Mouse (Mus musculus) naive thymus-derived CD4-positive, alpha-beta T cell, adult 2 months (primary cell): ENCODE measurements around the gene Srsf5.

Experiments used
- DNase-seq: peaks from one replicate; pipeline ENCODE4 v3.0.0-alpha.2; 2011; ENCODE audit warnings: low read depth

Srsf5 gene

DNA sequence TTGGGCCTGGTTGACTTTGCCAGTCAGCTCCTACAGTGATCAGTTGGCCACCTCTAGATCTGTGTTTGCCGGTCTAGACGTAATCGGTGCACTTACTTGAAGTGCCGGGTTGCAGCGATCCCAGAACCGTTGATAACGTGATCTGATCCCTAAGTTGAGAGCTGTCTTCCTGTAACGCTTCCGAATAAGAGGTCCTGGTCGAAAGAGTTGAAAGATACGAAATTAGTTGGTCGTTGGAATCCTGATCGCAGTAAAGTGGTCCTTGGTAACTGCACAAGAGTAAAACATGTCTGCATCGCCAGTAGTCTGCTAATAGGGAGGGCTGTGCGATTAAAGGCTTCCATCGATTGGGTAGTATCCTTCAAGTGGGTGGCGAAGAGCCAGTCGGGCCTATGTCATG lies 2.9 kb downstream of the Srsf5 start:
- peak; percentile 38 for DNase-seq

DNA sequence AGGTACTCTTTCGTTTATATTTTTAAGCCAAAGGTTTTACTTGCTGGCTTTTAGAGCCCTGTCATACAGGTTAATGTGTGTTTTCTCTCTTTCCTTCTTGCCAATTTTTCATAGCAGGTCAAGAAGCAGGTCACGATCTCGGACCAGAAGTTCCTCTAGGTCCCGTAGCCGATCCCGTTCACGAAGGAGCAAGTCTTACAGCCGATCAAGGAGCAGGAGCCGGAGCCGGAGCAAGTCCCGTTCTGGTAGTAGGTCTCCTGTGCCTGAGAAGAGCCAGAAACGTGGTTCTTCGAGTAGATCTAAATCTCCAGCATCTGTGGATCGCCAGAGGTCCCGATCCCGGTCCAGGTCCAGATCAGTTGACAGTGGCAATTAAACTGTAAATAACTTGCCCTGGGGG lies 4.3 kb downstream of the Srsf5 start:
- peak; percentile 33 for DNase-seq

DNA sequence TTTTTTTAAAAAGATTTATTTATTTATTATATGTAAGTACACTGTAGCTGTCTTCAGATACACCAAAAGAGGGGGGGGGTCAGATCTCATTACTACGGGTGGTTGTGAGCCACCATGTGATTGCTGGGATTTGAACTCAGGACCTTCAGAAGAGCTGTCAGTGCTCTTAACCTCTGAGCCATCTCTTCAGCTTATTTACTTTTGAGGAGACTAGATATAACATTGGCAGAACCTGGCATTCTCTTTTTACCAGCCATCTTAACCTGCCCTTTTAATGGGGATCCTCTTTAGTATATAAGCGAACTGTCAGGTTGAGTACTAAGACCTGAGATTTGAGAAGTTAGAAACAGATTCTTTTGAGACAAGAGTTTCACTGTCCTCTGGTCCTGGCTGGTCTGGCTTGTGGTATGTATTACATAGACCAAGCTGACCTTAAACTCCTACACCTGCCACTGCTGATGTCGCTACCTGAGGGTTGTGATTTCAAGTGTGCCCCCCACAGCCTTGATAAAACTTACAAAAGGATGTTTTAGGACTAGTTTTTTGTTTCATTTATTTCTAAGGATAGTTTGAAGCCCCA lies 6.4 kb downstream of the Srsf5 start:
- DNase-seq, result no peak

DNA sequence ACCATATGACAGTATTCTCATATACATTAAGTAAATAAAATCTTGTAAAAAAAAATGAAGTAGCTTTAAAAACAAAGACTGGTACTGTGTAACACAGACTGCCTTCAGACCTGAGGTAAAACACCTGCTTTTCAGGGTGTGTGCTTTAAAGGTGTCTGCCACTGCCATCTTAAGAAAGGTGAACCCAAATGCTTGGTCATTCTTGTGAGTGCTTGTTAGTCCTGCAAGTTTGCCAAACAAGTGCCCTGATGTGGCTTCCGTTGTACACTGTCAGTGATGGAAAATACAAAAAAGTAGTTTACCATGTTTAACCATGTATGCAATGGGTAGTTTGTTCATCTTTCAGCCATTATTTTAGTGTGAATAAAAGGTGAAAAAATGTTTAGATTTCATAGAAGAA lies 7.2 kb downstream of the Srsf5 start:
- DNase-seq, result peak; percentile 45

DNA sequence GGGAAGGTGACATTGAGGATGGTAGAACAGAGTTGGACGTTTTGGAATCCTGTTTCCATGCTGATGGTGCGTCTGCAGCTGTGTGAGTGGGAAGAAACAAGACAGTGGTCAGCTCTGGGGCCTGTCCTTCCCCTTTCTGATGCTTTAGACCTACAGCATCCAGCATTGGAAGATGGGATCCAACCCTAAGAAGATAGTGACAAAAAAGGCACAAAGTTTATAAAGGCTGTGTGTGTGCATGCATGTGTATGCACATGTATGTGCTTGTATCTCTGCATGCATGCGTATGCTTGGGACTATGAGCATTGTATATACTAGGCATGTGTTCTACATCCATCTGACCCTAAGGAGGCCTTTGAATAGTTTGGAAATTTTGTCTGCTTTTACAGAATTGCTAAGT lies 10.7 kb downstream of the Srsf5 start:
- peak; percentile 16 for DNase-seq

DNA sequence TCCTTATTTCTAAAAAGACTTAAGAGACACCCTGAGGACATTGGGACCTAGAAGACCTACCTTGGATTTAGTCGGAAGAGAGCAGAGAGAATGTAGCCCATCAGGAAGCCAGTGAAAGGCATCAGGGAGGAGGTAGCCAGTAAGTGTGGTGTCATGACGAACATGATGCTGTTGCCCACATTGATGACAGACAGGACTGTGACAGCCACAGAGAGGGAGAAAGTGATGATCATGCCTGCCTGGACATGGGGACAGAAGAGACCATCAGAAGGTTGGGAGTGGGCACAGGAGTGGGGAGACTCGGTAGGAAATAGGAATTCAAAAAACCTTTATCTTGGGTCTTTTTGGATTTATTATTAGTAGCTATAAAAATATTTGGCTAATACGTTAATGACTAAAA lies 12.7 kb downstream of the Srsf5 start:
- no peak for DNase-seq

DNA sequence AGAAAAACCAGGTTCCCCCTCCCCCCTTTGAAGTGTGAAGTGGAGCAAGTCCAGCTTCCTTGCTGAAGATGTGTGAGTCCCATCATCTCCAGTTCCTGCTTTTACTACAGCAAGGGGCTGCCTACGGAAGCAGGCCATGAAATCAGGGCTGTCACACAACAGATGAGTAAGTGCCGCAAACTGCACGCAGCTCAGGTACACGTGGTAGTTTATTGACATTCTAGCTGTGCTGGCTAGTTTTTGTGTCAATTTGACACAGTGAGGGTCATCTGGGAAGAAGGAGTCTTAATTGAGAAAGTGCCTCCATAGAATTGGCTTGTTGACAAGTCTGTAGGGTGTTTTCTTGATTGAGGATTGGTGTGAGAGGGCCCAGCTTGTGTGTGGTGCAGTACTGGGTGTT lies 17.3 kb downstream of the Srsf5 start:
- no peak for DNase-seq

DNA sequence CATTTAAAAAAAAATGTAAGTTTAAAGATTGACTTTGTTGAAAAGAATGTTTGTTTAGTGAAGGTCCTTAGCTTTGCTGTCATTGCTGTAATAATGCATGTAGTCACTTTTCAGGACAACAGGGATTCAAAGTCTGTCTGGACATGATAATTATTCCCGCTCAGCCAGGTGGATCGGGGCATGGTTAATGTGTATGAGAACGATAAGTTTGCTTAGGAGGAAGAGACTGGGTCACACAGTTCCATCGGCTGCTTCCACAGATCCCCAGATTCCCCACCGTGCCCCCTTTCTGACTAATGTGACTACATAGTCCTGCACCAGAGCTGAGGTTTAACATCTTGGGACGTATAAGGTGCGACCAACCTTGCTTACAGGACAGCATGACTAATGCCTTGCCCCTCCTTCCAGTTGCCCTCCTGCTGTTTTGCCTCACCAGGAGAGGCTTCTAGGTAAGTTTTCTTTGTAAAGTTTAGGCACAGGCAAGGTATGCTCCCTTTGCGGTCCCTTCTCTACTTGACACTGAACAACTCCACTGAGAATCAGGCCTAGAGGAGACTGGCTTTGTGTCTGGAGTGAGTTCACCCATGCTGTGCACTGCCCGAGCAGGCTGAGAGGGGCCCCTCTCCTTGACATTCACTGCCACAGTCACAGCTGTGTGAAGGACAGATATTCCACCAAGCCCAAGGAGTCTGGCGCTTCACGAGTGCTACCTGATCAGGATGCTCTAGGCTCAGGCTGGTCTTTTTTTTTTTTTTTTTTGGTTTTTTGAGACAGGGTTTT lies 20.9 kb downstream of the Srsf5 start:
- no peak for DNase-seq

DNA sequence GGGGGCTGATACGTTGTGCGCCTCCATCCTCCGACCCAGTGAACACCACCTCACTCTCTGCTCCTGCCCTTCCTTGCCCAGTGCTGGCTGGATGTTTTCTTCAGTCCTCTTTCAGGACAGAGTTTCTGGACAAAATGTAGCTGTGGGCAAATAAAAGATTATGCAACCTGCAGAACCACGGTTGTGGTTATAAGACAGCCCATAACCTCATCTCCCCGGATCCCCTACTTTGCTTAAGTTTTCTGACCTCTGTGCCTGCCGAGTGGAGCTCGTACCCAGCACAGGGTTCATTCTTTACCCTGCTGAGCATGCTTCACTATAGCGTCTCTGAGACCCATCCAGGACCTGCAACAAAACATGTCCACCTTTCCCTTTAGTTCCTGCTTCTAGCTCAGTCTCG lies 22.6 kb downstream of the Srsf5 start:
- DNase-seq, result no peak

DNA sequence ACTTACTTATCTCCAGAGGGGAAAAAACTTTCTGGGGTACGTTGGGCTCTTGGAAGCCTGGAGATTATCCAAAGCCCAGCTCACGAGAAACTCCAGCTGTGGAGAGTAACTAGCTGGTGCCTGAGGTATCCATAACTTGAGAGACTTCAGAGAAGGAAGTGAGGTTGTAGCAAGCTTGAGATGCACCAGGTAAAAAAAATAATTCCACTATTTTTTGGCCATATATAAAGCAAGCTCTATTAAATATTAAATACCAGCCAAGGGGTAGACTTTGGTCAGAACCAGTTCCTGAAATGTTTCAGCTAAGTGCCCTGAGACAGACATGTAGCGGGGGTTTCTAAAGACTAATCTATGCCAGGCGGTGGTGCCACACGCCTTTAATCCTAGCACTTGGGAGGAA lies 23.3 kb downstream of the Srsf5 start, which contains the start of gene Slc10a1:
TSS of gene Slc10a1 (minus strand) at position 101 of the 400 bp plus-strand sequence.
- DNase-seq, result no peak

DNA sequence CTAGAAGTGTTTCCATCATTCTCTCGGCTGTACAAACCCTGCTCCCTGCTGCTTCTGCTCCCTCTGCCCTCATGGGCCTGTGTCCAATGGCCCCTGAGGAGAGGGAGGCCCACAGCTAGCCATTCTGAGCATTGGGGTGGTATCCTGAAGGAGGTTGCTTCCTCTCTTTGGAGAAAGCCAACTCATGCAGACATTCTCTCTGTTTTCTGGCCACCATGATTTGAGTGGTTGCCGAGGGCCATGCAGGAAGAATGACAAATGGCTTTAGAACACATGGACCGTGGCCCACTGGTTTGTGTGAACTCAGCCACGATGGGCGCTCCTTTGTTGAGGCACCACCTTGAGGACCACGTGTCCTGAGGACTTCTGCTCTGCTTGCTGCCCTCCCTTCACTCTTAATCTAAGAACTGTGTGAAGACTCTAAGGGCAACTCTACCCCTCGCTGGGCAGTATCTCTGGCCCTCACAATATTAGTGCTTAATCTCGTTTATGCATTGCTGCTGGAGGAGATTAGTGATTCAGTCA lies 24.9 kb downstream of the Srsf5 start:
- DNase-seq, result no peak

DNA sequence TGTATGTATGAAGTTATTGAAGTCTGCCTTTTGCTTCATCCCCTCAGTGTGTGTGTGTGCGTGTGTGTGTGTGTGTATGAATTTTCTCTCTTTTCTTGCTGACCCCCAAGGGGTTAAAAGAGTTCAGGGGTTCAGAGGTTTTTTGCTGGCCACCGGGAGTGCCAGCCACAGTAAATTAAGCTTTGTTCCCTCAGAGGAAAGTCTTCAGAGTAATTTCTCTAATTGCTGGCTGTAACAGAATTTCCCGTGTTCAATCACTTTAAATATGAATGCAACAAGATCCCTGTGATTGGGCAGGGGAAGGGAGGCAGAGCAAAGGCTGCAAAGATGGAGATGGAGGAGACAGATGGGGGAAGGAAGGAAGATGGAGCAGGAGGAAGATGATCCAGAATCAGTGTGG lies 26.5 kb downstream of the Srsf5 start:
- no peak for DNase-seq

DNA sequence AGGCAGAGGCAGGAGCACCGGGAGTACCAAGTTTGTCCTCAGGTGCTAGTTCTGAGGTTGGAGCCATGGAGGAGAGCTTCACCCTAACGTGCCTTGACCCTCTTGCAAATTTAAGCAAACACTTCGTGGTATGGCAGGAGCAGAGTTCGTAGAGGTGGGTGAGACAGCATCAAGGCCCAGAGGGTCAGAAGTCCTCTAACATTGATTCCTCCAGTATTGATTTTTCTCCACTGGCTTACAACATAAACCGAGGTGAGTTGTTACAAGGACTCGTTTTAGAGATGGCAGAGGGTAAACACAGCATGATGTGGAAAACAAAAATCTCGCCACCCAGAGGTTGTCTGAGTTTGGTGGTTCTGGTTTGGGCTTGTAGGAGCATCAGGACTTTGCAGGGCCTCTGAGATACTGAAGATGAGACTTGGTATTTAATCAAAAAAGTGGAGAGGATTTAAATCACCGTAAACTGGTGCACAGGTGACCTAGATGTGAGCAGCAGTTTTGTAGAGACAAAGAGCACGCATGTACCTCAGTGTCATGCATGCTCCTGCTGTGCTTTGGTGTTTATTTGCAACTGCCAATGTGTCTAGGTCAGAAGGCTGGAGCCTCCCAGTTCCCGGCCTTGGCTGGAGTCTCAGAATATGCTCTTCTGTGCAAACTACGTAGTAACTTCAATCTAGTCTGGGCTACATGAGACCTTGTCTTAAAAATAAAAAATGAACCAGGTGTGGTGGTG lies 30.8 kb downstream of the Srsf5 start:
- DNase-seq, result no peak

DNA sequence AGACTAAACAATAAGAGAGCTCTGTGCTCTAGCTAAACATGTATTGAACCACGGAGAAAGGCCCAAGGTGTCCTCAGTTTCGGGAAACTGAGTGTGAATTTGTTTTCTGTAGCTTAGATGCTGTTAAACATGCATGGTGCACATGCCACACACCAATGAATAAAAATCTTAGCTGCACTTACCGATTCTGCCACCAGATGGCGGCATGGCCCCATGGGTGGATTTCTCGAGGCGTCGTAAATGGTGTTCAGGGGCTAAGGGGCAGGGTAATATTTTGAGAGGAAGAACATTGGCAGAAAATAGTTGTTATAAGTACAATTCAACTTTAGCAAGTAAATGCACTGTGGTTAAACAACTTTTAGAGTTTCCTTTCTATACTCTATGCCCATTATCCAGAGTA lies 37.0 kb downstream of the Srsf5 start:
- DNase-seq, result peak; percentile 75

DNA sequence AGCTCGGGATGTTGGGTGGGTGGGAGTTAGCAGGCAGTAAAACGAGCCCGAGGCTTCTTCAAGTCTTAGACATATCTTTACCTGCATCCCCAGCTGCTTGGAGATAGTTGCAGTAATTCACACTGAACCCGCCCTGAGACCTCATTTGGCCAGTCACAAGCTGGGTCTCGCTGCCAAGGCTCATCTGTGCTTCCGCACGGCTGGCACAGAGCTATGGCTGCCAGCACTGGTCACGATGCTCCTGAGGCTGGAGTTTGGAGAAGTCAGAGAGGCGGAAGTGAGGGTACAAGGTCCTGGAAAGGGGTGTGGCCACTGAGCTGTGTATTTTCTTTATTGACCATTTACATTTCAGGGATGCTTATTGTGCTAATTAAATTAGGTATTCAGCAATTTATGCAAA lies 38.4 kb downstream of the Srsf5 start:
- DNase-seq, result no peak

DNA sequence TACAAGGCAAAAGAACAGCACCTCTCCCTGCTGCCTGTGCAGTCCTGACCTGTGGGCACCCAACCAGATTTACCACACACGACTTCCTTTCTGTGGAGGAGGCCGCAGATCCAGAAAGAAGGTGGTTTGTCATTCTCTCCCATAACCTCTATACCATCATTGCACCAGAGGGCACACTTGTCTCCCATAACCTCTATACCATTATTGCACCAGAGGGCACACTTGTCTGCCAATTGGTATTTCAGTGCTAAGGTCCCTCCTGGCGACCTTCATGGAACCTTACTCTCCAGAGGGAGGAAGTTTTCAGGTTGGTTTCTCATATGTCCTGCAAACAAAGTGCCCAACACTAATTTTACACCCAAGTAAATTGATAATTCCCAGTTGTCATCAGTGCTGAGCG lies 41.3 kb downstream of the Srsf5 start:
- DNase-seq, result no peak

DNA sequence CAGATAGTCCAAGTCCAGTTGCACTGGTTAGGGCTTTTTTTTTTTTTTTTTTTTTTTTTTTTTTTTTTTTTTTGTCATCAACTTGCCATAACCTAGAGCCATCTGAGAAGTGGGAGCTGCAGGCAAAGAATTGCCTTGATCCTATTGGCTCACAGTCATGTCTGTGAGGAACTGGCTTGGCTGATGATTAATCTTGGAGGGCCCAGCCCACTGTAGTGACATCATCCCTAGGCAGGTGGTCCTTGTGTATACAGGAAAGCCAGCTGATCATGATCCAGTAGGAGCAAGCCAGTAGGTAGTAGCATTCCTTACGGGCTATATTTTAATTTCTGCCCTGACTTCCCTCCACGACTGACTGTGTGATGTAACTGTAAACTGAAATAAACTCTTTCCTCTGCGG lies 43.0 kb downstream of the Srsf5 start:
- no peak for DNase-seq

DNA sequence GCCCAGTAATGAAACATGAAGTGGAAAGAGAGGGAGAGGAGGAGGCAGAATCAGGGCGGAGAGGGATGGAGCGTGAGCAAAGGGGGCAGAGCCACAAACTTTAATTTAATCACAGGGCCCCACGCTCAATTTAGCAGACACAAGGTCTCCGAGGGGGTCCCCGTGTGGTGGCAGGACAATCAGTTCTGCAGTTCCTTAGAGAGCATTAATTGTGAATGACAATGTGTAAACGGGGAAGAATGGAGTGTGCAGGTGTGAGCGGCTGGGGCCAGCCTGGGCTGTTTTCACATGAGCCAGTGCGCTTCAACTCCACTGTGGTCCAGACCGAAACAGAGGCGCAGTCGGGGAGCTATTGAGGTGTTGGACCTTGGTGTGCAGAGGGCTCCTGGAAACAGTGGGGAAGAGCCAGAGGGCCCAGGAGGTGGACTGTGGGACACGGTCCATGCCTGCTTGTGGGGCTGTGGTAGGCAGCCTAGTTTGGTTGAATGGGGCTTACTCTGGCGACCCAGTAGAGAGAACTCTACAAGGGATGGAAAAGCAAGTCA lies 45.7 kb downstream of the Srsf5 start:
- DNase-seq, result no peak

DNA sequence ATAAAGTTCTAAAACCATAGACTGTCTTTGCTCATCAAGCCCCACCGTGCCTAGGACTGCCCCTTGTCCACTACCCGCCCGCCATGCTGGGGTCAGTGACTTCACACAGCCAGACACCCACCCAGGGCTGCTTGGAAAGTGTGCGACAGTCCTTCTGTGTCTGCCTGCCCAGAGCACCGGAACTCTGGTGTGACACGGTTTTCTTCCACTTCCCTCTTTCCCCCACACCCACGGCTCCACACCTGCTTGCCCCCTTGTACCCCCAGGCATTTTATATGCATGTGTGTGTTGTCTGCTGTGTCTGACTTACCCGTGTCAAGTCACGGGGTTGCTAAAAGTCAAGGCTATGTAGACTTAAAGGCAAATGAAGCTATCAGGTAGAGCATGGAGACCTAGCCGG lies 46.5 kb downstream of the Srsf5 start:
- no peak for DNase-seq

DNA sequence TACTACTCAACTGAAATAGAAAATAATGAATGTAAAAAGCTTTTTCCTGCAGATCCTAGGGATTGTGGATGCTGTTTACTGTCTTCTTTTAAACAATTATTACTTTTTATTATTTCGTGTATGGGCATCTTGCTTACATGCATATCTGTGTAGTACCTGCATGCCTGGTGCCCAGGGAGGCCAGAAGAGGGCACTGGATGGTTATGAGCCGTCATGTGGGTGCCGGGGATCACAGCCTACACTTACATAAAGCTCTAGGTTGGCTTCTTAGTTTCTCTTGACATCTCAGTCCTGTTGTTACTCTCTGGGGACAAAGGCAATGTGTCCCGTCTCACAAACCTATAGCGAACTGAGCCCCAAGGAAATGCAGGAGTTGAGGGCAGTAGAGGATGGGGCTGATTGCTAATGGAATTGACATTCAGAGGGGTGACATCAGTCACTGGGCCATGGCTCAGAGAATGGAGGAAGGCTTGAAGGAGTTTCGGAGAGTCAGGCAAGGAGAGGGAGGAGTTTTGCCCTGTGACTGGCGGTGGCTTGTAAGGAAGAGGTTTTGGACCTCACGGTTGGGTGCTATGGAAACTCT lies 47.3 kb downstream of the Srsf5 start:
- DNase-seq, result no peak

DNA sequence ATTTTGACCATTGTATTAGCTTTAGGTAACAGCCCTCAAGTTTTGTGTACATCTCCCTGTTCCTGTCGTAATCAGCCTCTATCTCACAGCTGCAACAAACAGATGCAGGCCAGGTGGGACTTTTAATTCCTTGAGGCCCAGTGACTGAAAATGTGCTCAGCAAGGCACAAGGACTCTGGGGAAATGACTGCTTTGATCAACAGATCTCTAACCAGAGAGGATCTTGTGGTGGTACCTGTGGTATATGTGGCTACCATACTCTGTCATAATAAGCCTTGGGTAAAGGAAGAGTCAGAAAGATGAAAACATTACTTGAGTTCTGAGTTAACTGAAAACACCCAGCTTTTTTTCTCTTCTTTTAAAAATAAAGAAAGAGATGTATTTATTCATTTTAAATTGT lies 48.5 kb downstream of the Srsf5 start:
- DNase-seq, result no peak

DNA sequence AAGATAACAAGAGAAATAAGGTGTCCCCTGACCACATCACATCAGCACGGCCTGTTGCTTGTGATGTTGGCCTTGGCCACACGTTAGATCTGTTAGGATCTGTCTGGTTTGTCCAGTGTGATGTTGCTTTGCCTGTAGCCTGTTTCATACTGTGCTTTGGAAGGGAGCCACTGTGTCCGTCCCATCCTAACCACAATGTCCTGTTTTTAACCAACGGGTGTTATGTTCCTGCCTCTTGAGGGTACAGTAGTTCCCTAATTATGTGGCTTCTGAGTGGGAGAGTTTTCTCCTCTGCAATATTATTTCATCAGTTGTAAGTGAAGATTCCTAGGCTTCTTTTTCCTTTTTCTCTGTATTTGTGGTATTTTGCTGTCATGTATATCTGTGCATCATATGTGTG lies 50.0 kb downstream of the Srsf5 start:
- no peak for DNase-seq
